Mouse (Mus musculus): ENCODE data around the gene Mrpl1.

The Mrpl1 gene

GRCm38 (mm10) chr5:96209459-96209858 lies at the start of gene Mrpl1:
Gene Mrpl1 (plus strand): TSS chr5:96209493.
- peak; percentile 37 for DNase-seq

- peak; percentile 70 for DNase-seq
Observed at GRCm38 (mm10) chr5:96160467-96161262, 48.6 kb upstream of the Mrpl1 start.

GRCm38 (mm10) chr5:96161263-96161577 lies 48.1 kb upstream of the Mrpl1 start:
- DNase-seq, result no peak

- DNase-seq, result peak; percentile 68
Observed at GRCm38 (mm10) chr5:96161578-96162398, 47.5 kb upstream of the Mrpl1 start.

GRCm38 (mm10) chr5:96162399-96163331 lies 46.6 kb upstream of the Mrpl1 start:
- peak; percentile 90 for DNase-seq

GRCm38 (mm10) chr5:96163396-96164020 lies 45.8 kb upstream of the Mrpl1 start:
- no peak for DNase-seq

DNA sequence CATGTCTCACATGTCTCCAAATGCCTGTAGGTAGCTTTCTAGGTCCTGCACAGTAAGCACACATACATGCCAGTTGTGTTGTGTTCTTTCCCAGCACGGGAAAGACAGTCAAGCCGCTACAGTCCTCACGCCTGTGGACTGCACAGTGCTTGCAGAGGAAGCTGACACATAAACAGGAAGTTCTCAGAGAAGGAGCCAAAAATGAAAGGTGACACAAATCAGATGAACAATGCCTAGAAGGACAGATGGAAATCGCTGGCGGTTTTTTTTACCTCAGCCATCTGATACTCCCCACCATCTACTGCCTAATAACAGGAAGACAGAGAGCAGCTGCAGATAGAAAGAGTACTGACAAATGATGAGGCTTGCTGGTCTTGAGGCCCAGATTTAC lies 45.3 kb upstream of the Mrpl1 start, which contains the start of gene Cnot6l:
Gene Cnot6l, minus strand, starts transcription at position 151 of the 391 bp plus-strand sequence.
- DNase-seq, result peak; percentile 84

DNA sequence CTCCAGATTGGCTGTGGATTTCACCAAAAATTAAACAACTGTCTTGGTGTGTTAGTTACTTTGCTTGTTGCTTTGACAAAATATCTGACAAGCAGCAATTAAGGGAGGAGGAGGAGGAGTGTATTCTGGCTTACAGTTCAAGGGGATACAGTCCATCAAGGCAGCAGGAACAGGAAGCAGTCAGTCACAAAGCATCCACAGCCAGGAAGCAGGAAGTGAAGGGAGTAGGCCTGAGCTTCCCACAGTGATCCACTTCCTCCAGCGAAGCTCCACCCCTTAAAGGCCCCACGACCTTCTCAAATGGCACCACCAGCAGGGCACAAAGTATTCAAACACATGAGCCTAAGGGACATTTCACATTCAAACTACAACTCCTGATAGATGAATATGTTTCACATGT lies 42.5 kb upstream of the Mrpl1 start:
- DNase-seq, result no peak

DNA sequence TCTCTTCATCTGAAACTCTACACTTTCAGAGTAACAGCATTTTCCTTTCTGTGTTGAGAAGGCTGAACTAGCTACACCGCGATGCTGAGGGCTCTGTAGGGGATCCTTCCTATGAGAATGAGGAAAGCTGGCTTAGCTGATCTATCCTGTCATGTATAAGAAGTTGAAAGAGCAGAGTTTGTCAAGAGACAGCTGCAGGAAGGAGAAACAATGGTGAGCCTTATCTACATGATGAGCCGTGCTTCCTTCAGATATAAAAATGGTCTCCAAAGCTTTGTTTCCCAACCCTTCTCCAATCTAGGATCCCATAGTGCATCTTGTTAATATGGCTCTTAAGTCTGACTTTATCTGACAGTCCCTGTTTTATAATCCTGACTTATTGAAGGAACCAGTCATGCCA lies 38.9 kb upstream of the Mrpl1 start:
- no peak for DNase-seq

- DNase-seq, result no peak
Observed at GRCm38 (mm10) chr5:96171765-96172164, 37.5 kb upstream of the Mrpl1 start.

GRCm38 (mm10) chr5:96176121-96176520 lies 33.2 kb upstream of the Mrpl1 start:
- DNase-seq, result peak; percentile 54

GRCm38 (mm10) chr5:96176879-96177358 lies 32.4 kb upstream of the Mrpl1 start:
- peak; percentile 30 for DNase-seq

DNA sequence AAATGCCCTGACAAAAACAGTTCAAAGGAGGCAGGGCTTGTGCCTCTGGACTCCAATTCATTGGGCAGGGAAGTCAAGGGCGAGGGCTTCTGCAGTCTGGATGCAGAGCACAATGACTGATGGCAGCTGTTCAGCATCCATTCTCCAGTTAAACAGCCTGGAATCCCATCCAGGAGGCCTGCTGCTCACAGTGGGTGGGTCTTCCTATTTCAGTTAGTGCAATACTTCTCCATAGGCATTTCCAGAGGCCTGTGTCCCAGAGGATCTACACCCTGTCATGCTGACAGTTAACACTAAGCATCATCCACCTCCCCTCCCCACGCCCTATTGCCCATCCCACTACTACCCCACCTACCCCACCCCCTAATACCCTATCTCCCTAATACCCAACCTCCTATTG lies 26.1 kb upstream of the Mrpl1 start:
- no peak for DNase-seq

- DNase-seq, result no peak
Observed at GRCm38 (mm10) chr5:96183987-96184386, 25.3 kb upstream of the Mrpl1 start.

- DNase-seq, result no peak
Observed at GRCm38 (mm10) chr5:96189761-96190160, 19.5 kb upstream of the Mrpl1 start.

DNA sequence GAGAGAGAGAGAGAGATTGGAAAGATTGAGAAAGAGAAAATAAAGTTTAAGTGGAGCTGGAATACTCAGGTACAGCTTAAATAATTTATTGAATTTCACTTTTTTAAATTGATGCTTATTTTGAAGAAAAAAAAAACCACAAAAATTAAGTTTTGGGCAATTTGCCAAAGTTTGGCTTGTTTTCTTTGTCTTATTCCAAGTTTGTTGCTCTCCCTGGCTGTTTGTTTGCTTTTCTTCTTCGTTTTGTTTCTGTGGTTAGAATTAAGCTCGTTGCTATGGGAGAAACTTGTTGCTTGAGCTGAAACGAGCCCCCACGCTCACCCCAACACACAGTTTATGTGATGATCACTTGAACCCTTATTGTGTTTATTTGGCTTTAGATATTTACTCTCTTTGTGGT lies 18.0 kb upstream of the Mrpl1 start:
- DNase-seq, result no peak

DNA sequence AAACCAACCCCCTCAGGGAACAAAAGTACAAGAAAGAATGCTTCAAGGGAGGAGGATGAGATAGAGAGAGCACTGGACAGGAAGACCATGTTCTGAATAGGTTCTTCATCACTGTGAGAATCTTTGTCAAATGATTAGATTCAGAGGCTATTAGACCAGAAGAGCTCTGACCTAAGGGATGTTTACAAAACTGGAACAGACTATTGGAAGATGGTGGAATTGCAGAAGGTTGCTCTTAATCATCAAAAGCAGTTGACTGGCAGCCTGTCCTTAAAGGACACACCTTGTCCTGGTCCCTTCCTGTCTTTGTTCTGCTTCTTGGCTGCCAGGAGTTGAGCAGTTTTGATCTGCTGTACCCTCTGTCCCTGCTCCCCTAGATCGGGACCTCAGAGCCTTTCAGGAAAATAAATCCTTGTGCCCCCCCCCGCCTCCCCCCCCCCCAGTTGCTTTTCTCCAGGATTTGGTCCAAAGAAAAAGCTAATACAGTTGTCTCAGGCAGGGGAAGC lies 12.7 kb upstream of the Mrpl1 start:
- peak; percentile 40 for DNase-seq

GRCm38 (mm10) chr5:96198271-96198670 lies 11.0 kb upstream of the Mrpl1 start:
- DNase-seq, result no peak

DNA sequence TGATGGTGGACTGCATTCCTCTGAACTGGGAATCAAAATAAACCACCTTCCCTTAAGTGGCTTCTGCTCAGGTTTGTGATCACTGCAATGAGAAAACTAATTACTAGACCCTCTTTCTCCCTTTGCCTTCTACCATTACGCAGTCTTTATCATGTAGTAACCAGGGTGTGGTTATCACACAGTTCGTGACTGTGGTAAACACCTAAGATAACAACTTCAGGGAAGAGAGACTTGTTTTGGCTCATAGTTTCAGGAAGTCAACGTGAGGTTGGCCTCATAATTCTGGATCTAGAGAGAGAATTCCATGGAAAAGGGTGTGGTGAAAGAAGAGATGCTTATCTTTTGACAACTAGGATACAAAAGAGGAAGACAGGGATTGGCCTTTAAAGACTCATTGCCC lies 9.0 kb upstream of the Mrpl1 start:
- DNase-seq, result no peak

- DNase-seq, result no peak
Observed at GRCm38 (mm10) chr5:96201462-96202154, 7.7 kb upstream of the Mrpl1 start.

DNA sequence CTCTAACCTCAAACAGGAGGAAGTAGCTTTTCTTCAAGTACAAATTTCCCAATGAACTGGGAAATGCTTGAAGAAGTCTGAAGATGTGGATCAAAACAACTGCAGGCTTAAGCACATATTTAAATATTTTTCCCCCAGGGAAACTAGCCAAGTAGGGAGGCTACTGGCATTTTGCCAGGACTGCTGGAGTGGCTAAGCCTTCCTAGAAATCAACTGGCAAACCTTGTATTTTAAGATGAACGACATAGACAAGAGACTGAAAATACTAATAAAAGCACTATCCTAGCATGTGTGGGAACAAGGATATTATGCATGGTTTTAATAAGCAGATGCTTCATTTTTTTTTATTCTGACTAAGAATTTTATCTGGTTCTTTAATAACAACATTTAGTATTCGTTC lies 2.4 kb upstream of the Mrpl1 start:
- DNase-seq, result peak; percentile 87

DNA sequence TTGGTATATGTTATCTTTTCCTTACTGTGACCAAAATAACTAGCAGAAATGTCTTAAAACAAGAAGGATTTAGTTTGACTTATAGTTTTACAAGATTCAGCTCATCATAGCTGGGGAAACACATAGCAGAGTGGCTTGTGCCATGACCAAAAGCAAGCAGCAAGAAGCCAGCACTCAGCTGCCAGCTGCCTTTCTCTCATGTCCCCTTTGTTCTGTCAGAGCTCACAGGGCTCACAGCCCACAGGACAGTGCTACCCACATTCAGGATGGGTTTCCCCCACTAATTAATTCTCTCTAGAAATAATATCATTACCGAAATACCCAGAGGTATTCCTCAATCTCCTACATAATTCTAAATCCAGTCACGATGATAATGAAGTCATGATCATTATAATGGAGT lies 1.8 kb upstream of the Mrpl1 start:
- no peak for DNase-seq

Measured in lung, postnatal 36 days (tissue).